Mouse (Mus musculus): ENCODE results near the gene Vmn2r107. TPM values are rescaled to one million over a fixed set of nuclear protein-coding genes. Genes with fewer than 3 reads are reported as not detected.

Gene Vmn2r107
- polyA plus RNA-seq (2014; fragmentation: Nextera tagmentation; extraction: Ambion mirVana), result not detected in 2 replicates

DNA sequence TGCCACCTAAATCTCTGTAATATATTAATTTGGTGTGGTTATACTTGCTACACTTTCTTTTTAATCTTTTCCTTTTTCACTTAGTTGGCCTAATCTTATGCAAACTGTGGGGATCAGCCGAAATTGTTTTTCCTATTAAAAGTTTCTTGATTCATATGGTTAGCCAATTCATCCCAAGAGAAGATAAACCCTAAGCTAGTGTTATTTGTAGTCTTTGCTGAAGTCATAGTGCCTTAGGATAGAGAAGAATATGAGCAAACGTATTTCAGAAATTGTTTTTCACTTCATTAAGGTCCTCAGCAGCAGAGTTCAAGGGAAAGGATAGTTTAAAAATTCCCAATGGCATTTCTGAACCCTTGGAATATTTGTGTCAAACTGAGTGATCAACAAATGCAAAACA lies at the start of gene Vmn2r107:
TSS of gene Vmn2r107 (plus strand) at position 301 of the 400 bp plus-strand sequence.
- Histone ChIP-seq H3K4me3 (ENCODE audit: low read length) (no peak within 1 kb of the TSS), H3K4me1 (ENCODE audit: control insufficient read depth, insufficient read depth, low read length) (no peaks in the 10 kb centered on the region), H3K4me2 (replicated peaks; ENCODE audit: low read depth, low read length) (no peak within 1 kb of the TSS), H3K36me3 (ENCODE audit: control insufficient read depth, insufficient read depth, low read length) (no peaks in the 10 kb centered on the region), H3K9ac (ENCODE audit: low read depth, low read length) (no peak within 1 kb of the TSS), H3K27ac (ENCODE audit: low read depth, low read length) (no peak within 1 kb of the TSS), H3K9me3 (ENCODE audit: control insufficient read depth, low read length) (no peaks in the 10 kb centered on the region), H3K27me3 (ENCODE audit: control insufficient read depth, insufficient read depth, low read length) (no peaks in the 10 kb centered on the region)
- no peak for ATAC-seq (ENCODE audit: low FRiP score, low TSS enrichment)
- 59% methylated on average over 2 of the region's 2 CpGs for WGBS

- Histone ChIP-seq H3K4me3 (ENCODE audit: low read length) (no peak overlapping the region), H3K27me3 (ENCODE audit: control insufficient read depth, insufficient read depth, low read length) (no peaks in the 10 kb centered on the region), H3K4me2 (replicated peaks; ENCODE audit: low read depth, low read length) (no peak overlapping the region), H3K9ac (ENCODE audit: low read depth, low read length) (no peak overlapping the region), H3K9me3 (ENCODE audit: control insufficient read depth, low read length) (0 out of 2 replicates have a peak, but pooled peaks cover 4% of the 10 kb centered on the region), H3K4me1 (ENCODE audit: control insufficient read depth, insufficient read depth, low read length) (no peaks in the 10 kb centered on the region), H3K36me3 (ENCODE audit: control insufficient read depth, insufficient read depth, low read length) (no peaks in the 10 kb centered on the region), H3K27ac (ENCODE audit: low read depth, low read length) (no peak overlapping the region)
- 88% methylated on average over 1 of the region's 1 CpGs for WGBS
- ATAC-seq (ENCODE audit: low FRiP score, low TSS enrichment), result no peak
Observed at GRCm38 (mm10) chr17:20305790-20306189, 39.3 kb upstream of the Vmn2r107 start.

DNA sequence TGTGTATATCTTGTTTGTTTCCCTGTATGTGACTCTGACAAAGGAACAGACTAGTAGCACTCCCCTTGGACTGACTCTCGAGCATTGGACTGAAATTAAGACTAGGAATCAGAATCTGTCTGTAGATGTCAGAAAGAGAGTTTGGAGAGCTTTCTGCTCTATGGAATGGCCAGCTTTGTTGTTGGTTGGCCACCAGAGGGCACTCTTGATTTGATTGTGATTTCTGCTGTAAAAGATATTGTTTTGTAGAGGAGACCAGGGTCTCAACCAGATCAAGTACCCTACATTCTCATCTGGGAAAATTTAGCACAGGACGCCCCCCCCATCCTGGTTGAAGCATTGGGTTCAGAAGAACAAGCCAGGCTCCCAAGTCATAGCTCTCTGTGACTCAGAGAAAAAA lies 54.1 kb downstream of the Vmn2r107 start:
- H3K9me3 ChIP-seq (ENCODE audit: control insufficient read depth, low read length), result peaks cover 9% of the 10 kb centered on the region
- H3K27me3 ChIP-seq (ENCODE audit: control insufficient read depth, insufficient read depth, low read length), result no peaks in the 10 kb centered on the region
- no peak overlapping the region for H3K4me2 ChIP-seq (replicated peaks; ENCODE audit: low read depth, low read length)
- ATAC-seq (ENCODE audit: low FRiP score, low TSS enrichment), result no peak
- 57% methylated on average over 2 of the region's 2 CpGs for WGBS
- no peaks in the 10 kb centered on the region for H3K4me1 ChIP-seq (ENCODE audit: control insufficient read depth, insufficient read depth, low read length)
- no peak overlapping the region for H3K4me3 ChIP-seq (ENCODE audit: low read length)
- no peak overlapping the region for H3K27ac ChIP-seq (ENCODE audit: low read depth, low read length)
- no peaks in the 10 kb centered on the region for H3K36me3 ChIP-seq (ENCODE audit: control insufficient read depth, insufficient read depth, low read length)
- H3K9ac ChIP-seq (ENCODE audit: low read depth, low read length), result no peak overlapping the region

GRCm38 (mm10) chr17:20413846-20414245 lies 68.8 kb downstream of the Vmn2r107 start, which contains the start of gene Vmn1r224:
Vmn1r224 (plus strand) TSS chr17:20414146.
- no peaks in the 10 kb centered on the region for H3K4me1 ChIP-seq (ENCODE audit: control insufficient read depth, insufficient read depth, low read length)
- no peaks in the 10 kb centered on the region; the same call in 1 of the 2 replicates for H3K9me3 ChIP-seq (ENCODE audit: control insufficient read depth, low read length)
- WGBS, result 33% methylated on average over 1 of the region's 1 CpGs
- ATAC-seq (ENCODE audit: low FRiP score, low TSS enrichment), result no peak
- H3K27me3 ChIP-seq (ENCODE audit: control insufficient read depth, insufficient read depth, low read length), result no peaks in the 10 kb centered on the region
- H3K4me2 ChIP-seq (replicated peaks; ENCODE audit: low read depth, low read length), result no peak within 1 kb of the TSS
- no peak within 1 kb of the TSS for H3K4me3 ChIP-seq (ENCODE audit: low read length)
- H3K27ac ChIP-seq (ENCODE audit: low read depth, low read length), result no peak within 1 kb of the TSS
- no peaks in the 10 kb centered on the region for H3K36me3 ChIP-seq (ENCODE audit: control insufficient read depth, insufficient read depth, low read length)
- H3K9ac ChIP-seq (ENCODE audit: low read depth, low read length), result no peak within 1 kb of the TSS

Other genes starting within 250 kb of the Vmn2r107 start
- gene Fpr-rs7, start 231.0 kb upstream of the Vmn2r107 start, polyA plus RNA-seq (2014; fragmentation: Nextera tagmentation; extraction: Ambion mirVana), result not detected in 2 replicates
- not detected in 2 replicates for gene Fpr-rs6, start 162.1 kb upstream of the Vmn2r107 start, polyA plus RNA-seq (2014; fragmentation: Nextera tagmentation; extraction: Ambion mirVana)
- gene Vmn2r105, start 110.2 kb upstream of the Vmn2r107 start, polyA plus RNA-seq (2014; fragmentation: Nextera tagmentation; extraction: Ambion mirVana), result not detected in 2 replicates
- gene Vmn2r106, start 59.7 kb upstream of the Vmn2r107 start, polyA plus RNA-seq (2014; fragmentation: Nextera tagmentation; extraction: Ambion mirVana), result not detected in 2 replicates
- not detected in 2 replicates for gene Vmn1r224, start 68.9 kb downstream of the Vmn2r107 start, polyA plus RNA-seq (2014; fragmentation: Nextera tagmentation; extraction: Ambion mirVana)
- gene Vmn2r108, start 136.1 kb downstream of the Vmn2r107 start, polyA plus RNA-seq (2014; fragmentation: Nextera tagmentation; extraction: Ambion mirVana), result not detected in 2 replicates
- gene Vmn1r225, start 152.9 kb downstream of the Vmn2r107 start, polyA plus RNA-seq (2014; fragmentation: Nextera tagmentation; extraction: Ambion mirVana), result not detected in 2 replicates
- not detected in 2 replicates for gene Vmn2r109, start 219.5 kb downstream of the Vmn2r107 start, polyA plus RNA-seq (2014; fragmentation: Nextera tagmentation; extraction: Ambion mirVana)

All from kidney, embryonic 14.5 days (tissue).